Mouse (Mus musculus) CH12.LX (cell line): ENCODE data around the gene Slc26a8.

Source experiments
- BHLHE40 ChIP-seq: IDR thresholded peaks from 2 replicates; pipeline ENCODE4 v1.6.1; 2011; ENCODE audit warnings: mild to moderate bottlenecking, low read depth, low read length, improper control_type of control experiment
- CHD1 ChIP-seq: IDR thresholded peaks from 2 replicates; pipeline ENCODE4 v1.6.1; 2012; ENCODE audit warnings: low read depth, low read length, improper control_type of control experiment, inconsistent platforms
- CTCF ChIP-seq, 2 experiments: IDR thresholded peaks in 1 of 2; conservative IDR thresholded peaks in 1 of 2; 2 replicates each; pipeline ENCODE4 v1.5.1; 2011 to 2012; ENCODE audit warnings: low read depth in 2 of 2, low read length in 2 of 2, improper control_type of control experiment in 1 of 2, inconsistent platforms in 1 of 2, mild to moderate bottlenecking in 1 of 2, moderate library complexity in 1 of 2
- EP300 ChIP-seq: IDR thresholded peaks from 2 replicates; pipeline ENCODE4 v1.6.1; 2011; ENCODE audit warnings: low read length, improper control_type of control experiment
- GABPA ChIP-seq: IDR thresholded peaks from 2 replicates; pipeline ENCODE4 v1.6.1; 2012; ENCODE audit warnings: low read depth, low read length, improper control_type of control experiment, inconsistent platforms; ENCODE audit not compliant: insufficient replicate concordance
- HCFC1 ChIP-seq: IDR thresholded peaks from 2 replicates; pipeline ENCODE4 v1.6.1; 2012; ENCODE audit warnings: low read depth, mild to moderate bottlenecking, inconsistent platforms, low read length, improper control_type of control experiment
- KAT2A ChIP-seq: IDR thresholded peaks from 2 replicates; pipeline ENCODE4 v1.6.1; 2012; ENCODE audit warnings: low read length, improper control_type of control experiment, inconsistent platforms; ENCODE audit not compliant: insufficient replicate concordance
- MAZ ChIP-seq: IDR thresholded peaks from 2 replicates; pipeline ENCODE4 v1.6.1; 2012; ENCODE audit warnings: low read depth, mild to moderate bottlenecking, inconsistent platforms, low read length, improper control_type of control experiment, moderate library complexity
- MYC ChIP-seq: IDR thresholded peaks from 2 replicates; pipeline ENCODE4 v1.6.1; 2011; ENCODE audit warnings: low read depth, mild to moderate bottlenecking, improper control_type of control experiment, low read length
- NELFE ChIP-seq: IDR thresholded peaks from 2 replicates; pipeline ENCODE4 v1.6.1; 2011; ENCODE audit warnings: low read depth, low read length, improper control_type of control experiment
- POLR2A ChIP-seq: IDR thresholded peaks from 2 replicates; pipeline ENCODE4 v1.6.1; 2011; ENCODE audit warnings: low read depth, mild to moderate bottlenecking, improper control_type of control experiment, low read length
- ZNF384 ChIP-seq: IDR thresholded peaks from 2 replicates; pipeline ENCODE4 v1.6.1; 2012; ENCODE audit warnings: low read depth, low read length, improper control_type of control experiment, inconsistent platforms

GRCm38 (mm10) chr17:28698672-28699071, 8.6 kb upstream of the Slc26a8 start:
- TF ChIP-seq POLR2A (no peak), CTCF (conservative IDR thresholded peaks at IDR 0.05 in 1 of 2, IDR thresholded peaks at IDR 0.05 in 1 of 2; ENCODE audit: low read depth in 2 of 2, low read length in 2 of 2) (no peak), KAT2A (no peak), CHD1 (no peak), BHLHE40 (no peak), MAZ (no peak), HCFC1 (no peak), ZNF384 (no peak), EP300 (no peak), MYC (no peak), NELFE (no peak), GABPA (no peak)
